Mouse (Mus musculus) B cell, adult 2 months (primary cell): Measurements from ENCODE around the gene Wdfy3.
"Not testable (repeated sequence)": the region's sequence is repeated elsewhere in the genome, so short reads cannot be mapped to it uniquely, and the experiment has no call there.

Experiments
- DNase-seq, 2 experiments: peaks; one replicate each; pipeline ENCODE4 v3.0.0; 2022

The Wdfy3 gene

GRCm38 (mm10) chr5:101937362-101937761 is 132.4 kb downstream of the Wdfy3 start:
- DNase-seq: no peak

- peak; percentile 29 to 46 for DNase-seq
These were observed 133.8 kb downstream of the Wdfy3 start for GRCm38 (mm10) chr5:101935893-101936292.

- peak in 1 of 2 experiments; percentile 6 for DNase-seq
These were observed 135.1 kb downstream of the Wdfy3 start for GRCm38 (mm10) chr5:101934629-101935028.

- DNase-seq: no peak
These were observed 136.5 kb downstream of the Wdfy3 start for GRCm38 (mm10) chr5:101932971-101933810.

- peak; percentile 18 to 23 for DNase-seq
These were observed 137.7 kb downstream of the Wdfy3 start for GRCm38 (mm10) chr5:101931997-101932396.

- DNase-seq: no peak
These were observed 143.4 kb downstream of the Wdfy3 start for GRCm38 (mm10) chr5:101926311-101926710.

- DNase-seq: no peak
These were observed 146.0 kb downstream of the Wdfy3 start for GRCm38 (mm10) chr5:101923710-101924109.

- no peak for DNase-seq
These were observed 150.2 kb downstream of the Wdfy3 start for GRCm38 (mm10) chr5:101919559-101919958.

- DNase-seq: no peak
These were observed 160.3 kb downstream of the Wdfy3 start for GRCm38 (mm10) chr5:101909468-101909867.

- no peak for DNase-seq
These were observed 164.1 kb downstream of the Wdfy3 start for GRCm38 (mm10) chr5:101905624-101906023.

- not testable (repeated sequence) for DNase-seq
These were observed 164.9 kb downstream of the Wdfy3 start for GRCm38 (mm10) chr5:101904841-101905240.

GRCm38 (mm10) chr5:101902686-101903085 is 167.0 kb downstream of the Wdfy3 start:
- no peak for DNase-seq

- DNase-seq: no peak
These were observed 169.7 kb downstream of the Wdfy3 start for GRCm38 (mm10) chr5:101899981-101900380.

- DNase-seq: no peak
These were observed 172.9 kb downstream of the Wdfy3 start for GRCm38 (mm10) chr5:101896784-101897183.

- DNase-seq: no peak
These were observed 173.7 kb downstream of the Wdfy3 start for GRCm38 (mm10) chr5:101895717-101896645.

GRCm38 (mm10) chr5:101895119-101895518 is 174.6 kb downstream of the Wdfy3 start:
- DNase-seq: no peak

- peak in 1 of 2 experiments; percentile 2 for DNase-seq
These were observed 175.8 kb downstream of the Wdfy3 start for GRCm38 (mm10) chr5:101893820-101894515.

- DNase-seq: no peak
These were observed 177.9 kb downstream of the Wdfy3 start for GRCm38 (mm10) chr5:101891694-101892416.

GRCm38 (mm10) chr5:101887989-101888388 is 181.7 kb downstream of the Wdfy3 start:
- no peak for DNase-seq

- DNase-seq: no peak
These were observed 184.7 kb downstream of the Wdfy3 start for GRCm38 (mm10) chr5:101885039-101885438.

GRCm38 (mm10) chr5:101882191-101882590 is 187.5 kb downstream of the Wdfy3 start:
- no peak for DNase-seq

- DNase-seq: no peak
These were observed 189.8 kb downstream of the Wdfy3 start for GRCm38 (mm10) chr5:101879914-101880313.
